Mouse (Mus musculus) neural tube, embryonic 12.5 days (tissue): Measurements from ENCODE around the gene Wdr81. TPM values are rescaled to one million over a fixed set of nuclear protein-coding genes. Genes with fewer than 3 reads are reported as not detected.

Experiments
- ATAC-seq: fragments of 200-750 bp; cut with Nextera tagmentation; 2 replicates; pipeline ENCODE4 v1.8.0; 2017; ENCODE audit warnings: low read depth, mild to moderate bottlenecking, moderate TSS enrichment, moderate library complexity; ENCODE audit not compliant: low FRiP score
- H3K27ac ChIP-seq: fragments of 300-500 bp; sonication (generic); 2 replicates; pipeline ENCODE4 v1.5.1; 2016
- H3K27me3 ChIP-seq: fragments of 300-500 bp; sonication (generic); replicated peaks from 2 replicates; pipeline ENCODE4 v1.6.1; 2016; ENCODE audit warnings: mild to moderate bottlenecking
- H3K36me3 ChIP-seq: fragments of 300-500 bp; sonication (generic); 2 replicates; pipeline ENCODE4 v1.6.1; 2016; ENCODE audit warnings: mild to moderate bottlenecking
- H3K4me1 ChIP-seq: fragments of 300-500 bp; sonication (generic); 2 replicates; pipeline ENCODE4 v1.6.1; 2016
- H3K4me2 ChIP-seq: fragments of 300-500 bp; sonication (generic); replicated peaks from 2 replicates; pipeline ENCODE4 v1.6.1; 2016; ENCODE audit warnings: mild to moderate bottlenecking
- H3K4me3 ChIP-seq: fragments of 300-500 bp; sonication (generic); 2 replicates; pipeline ENCODE4 v1.5.1; 2016
- H3K9ac ChIP-seq: fragments of 300-500 bp; sonication (generic); 2 replicates; pipeline ENCODE4 v1.6.1; 2016; ENCODE audit warnings: mild to moderate bottlenecking
- H3K9me3 ChIP-seq: fragments of 300-500 bp; sonication (generic); 2 replicates; pipeline ENCODE4 v1.6.1; 2016; ENCODE audit warnings: mild to moderate bottlenecking
- WGBS: fragments of 180-500 bp; shearing (Covaris S2); methylation state at CpG from one replicate; pipeline ENCODE4 v1.1.7; 2016; 5-methylcytosine and 5-hydroxymethylcytosine counted together
- polyA plus RNA-seq: library from polyadenylated mRNA; unstranded; fragments of >200 nt; fragmentation: Nextera tagmentation; extraction: Ambion mirVana; gene quantifications from 2 replicates; pipeline ENCODE4 v1.2.1, GENCODE M21; 2016

Wdr81 gene
- polyA plus RNA-seq: 8.2 and 9.0 TPM in 2 replicates

DNA sequence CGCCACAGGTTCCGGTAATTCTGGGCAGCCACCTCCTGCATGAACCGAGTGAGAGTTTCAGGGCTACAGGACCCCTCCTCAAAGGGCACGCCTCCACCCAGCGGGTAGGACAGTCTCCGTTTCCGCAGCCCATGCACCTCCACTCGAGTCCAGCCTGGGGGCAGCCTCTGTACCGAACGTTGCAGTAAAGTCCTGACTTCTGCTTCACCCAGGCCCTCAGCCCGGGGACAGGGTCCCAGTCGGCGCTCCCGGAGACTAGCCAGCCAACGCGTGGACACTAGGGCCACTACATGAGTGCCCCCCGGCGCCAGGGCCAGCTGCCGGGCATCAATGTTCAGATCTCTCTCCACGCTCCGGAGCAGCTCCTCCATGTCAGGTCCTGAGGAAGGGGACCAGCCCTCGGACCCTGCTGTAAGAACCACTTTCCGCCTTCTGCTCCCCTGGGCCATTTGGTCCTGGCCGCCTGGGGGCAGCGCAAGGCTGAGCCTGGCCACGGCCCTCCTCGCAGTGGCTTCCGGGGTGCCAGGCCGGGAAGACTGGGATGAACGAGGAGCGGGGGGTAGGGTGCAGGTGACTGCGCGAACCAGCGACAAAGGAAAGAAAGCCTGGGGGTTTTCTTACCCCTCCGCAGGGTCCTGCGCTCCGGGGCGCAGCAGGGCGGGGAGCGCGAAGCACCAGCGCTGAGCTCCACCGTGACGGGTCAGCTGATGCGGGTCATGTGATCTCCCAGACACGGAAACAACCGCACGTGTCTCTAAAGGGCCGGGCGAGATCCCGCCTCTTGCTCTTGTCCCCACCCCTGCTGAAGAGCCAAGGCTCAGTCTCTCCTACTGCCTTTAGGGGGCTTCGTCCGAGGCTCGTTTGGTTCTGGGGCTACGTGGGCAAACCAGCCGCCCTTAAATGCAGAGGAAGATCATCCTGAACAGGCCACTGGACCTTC lies at the start of gene Wdr81:
Gene Wdr81 (minus strand): TSS at position 727 of the 940 bp plus-strand sequence.
- Histone ChIP-seq H3K27ac (0 out of 2 replicates have a peak within 1 kb of the TSS, but pooled peaks have one; percentile 27), H3K4me1 (peaks cover 18% of the 10 kb centered on the region), H3K9me3 (no peaks in the 10 kb centered on the region), H3K27me3 (no peaks in the 10 kb centered on the region), H3K4me3 (peak within 1 kb of the TSS; percentile 63), H3K4me2 (peak within 1 kb of the TSS; percentile 99), H3K9ac (peak within 1 kb of the TSS; percentile 70), H3K36me3 (peaks cover 4% of the 10 kb centered on the region; the same call in 1 of the 2 replicates)
- peak; percentile 92 for ATAC-seq
- 2% methylated on average over 56 of the region's 56 CpGs for WGBS

DNA sequence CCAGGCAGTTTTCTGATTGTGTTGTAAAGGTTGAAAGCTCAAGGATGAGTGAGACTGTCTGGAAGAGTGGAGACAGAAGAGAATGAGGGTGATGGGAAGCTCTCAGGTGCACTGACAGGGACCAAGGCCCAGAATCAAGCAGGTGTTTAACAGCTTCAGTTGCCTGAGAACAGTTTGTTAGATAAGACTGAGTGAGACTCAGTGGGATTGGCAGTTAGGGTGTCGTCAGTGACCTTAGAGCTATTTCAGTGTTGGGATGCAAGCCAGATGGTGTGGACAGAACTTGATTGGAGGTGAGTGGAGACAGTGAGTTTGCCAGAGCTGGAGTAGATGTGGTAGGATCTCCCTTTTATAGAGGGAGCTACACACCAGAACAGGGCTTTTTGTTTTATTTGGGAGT lies 43.6 kb upstream of the Wdr81 start:
- Histone ChIP-seq H3K27ac (no peak overlapping the region), H3K4me1 (no peaks in the 10 kb centered on the region), H3K4me3 (no peak overlapping the region), H3K4me2 (no peak overlapping the region), H3K9me3 (no peaks in the 10 kb centered on the region), H3K36me3 (peaks cover 99% of the 10 kb centered on the region), H3K9ac (no peak overlapping the region), H3K27me3 (no peaks in the 10 kb centered on the region)
- no peak for ATAC-seq
- 91% methylated on average over 1 of the region's 1 CpGs for WGBS

DNA sequence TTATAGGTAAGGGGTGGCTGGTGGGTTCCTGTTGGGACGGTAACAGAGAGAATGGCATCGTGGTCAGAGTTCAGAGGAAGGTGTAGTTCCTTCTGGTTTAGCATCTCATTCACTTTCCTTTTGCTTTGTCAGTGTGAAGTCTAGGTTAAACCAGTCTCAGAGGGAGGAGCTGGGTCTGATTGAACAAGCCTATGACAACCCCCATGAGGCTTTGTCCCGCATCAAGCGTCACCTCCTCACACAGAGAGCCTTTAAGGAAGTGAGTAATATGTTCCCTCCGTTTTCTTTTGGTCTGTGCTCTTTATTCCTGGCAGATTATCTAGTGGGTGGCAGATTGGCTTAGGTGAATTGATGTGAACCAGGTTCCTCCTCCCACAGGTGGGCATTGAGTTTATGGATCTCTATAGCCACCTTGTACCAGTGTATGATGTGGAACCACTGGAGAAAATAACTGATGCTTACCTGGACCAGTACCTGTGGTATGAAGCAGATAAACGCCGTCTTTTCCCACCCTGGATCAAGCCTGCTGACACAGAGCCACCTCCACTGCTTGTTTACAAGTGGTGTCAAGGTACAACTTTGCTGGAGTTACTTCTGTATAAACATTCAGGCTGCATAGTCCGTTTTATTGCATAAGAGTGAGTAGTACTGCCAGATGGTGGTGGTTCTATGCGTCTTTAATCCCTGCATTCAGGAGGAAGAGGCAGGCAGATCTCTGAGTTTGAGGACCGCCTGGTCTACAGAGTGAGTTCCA lies 40.0 kb upstream of the Wdr81 start:
- H3K4me2 ChIP-seq: no peak overlapping the region
- 94% methylated on average over 10 of the region's 10 CpGs for WGBS
- H3K4me3 ChIP-seq: no peak overlapping the region
- H3K9me3 ChIP-seq: no peaks in the 10 kb centered on the region
- ATAC-seq: no peak
- H3K4me1 ChIP-seq: no peaks in the 10 kb centered on the region
- no peak overlapping the region for H3K9ac ChIP-seq
- peaks cover 99% of the 10 kb centered on the region for H3K36me3 ChIP-seq
- H3K27ac ChIP-seq: no peak overlapping the region
- H3K27me3 ChIP-seq: no peaks in the 10 kb centered on the region

DNA sequence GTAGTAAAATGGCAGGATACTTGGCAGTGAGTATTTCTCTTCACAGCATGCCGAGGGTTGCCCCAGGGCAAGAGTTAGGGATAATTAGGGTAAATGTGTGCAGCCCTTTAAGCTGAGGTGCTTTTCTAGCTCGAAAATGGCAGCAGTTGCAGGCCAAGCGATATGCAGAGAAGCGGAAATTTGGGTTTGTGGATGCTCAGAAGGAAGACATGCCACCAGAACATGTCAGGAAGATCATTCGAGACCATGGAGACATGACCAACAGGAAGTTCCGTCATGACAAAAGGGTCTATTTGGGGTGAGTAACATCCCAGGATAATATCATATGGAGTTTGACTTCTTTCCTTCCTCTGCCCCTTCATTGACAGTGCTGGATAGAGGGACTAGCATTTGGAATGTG lies 33.0 kb upstream of the Wdr81 start:
- peak overlapping the region; percentile 93 for H3K9ac ChIP-seq
- no peak for ATAC-seq
- peak overlapping the region; percentile 81 for H3K4me2 ChIP-seq
- peaks cover 9% of the 10 kb centered on the region for H3K4me1 ChIP-seq
- peaks cover 36% of the 10 kb centered on the region for H3K36me3 ChIP-seq
- WGBS: 47% methylated on average over 6 of the region's 6 CpGs
- H3K27ac ChIP-seq: no peak overlapping the region
- H3K27me3 ChIP-seq: no peaks in the 10 kb centered on the region
- peak overlapping the region; percentile 95 for H3K4me3 ChIP-seq
- H3K9me3 ChIP-seq: no peaks in the 10 kb centered on the region

DNA sequence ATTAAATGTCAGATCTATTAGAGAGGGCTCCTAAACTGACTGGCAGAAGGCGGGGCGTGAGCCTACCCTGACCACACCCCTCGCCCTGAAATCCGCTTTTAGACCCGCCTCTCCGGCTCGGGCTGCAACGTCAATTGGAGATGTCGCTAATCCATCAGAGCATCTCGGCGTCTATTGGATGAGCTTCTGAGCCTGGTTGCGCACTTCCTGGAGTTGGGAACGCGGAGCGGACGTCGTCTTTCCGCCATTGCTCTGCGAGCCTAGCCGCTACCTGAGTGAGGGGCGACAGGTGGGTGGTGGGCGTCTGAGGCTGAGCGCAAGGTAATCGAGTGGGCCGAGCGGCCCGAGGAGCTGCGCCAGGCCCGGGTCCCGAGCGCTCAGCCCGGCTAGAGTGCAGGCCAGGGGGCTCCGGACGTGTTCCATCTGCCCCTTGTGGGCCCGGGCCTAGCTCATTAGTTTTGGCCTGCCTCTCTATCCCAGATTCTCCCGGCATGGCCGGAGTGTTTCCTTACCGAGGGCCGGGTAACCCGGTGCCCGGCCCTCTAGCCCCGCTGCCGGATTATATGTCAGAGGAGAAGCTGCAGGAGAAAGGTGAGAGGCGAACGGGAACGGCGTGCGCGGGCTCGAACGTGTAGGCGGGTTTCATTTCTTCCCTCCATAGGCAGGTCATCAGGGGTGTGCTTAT lies 32.2 kb upstream of the Wdr81 start, which contains the start of gene Prpf8:
Gene Prpf8 (plus strand): TSS at position 216 of the 685 bp plus-strand sequence.
- ATAC-seq: peak; percentile 99
- H3K27ac ChIP-seq: peak within 1 kb of the TSS; percentile 47; the same call in 1 of the 2 replicates
- H3K9me3 ChIP-seq: no peaks in the 10 kb centered on the region
- WGBS: under 1% methylated on average over 52 of the region's 52 CpGs
- H3K4me2 ChIP-seq: peak within 1 kb of the TSS; percentile 81
- H3K4me3 ChIP-seq: peak within 1 kb of the TSS; percentile 95
- peak within 1 kb of the TSS; percentile 93 for H3K9ac ChIP-seq
- no peaks in the 10 kb centered on the region for H3K27me3 ChIP-seq
- peaks cover 9% of the 10 kb centered on the region for H3K4me1 ChIP-seq
- peaks cover 29% of the 10 kb centered on the region for H3K36me3 ChIP-seq

DNA sequence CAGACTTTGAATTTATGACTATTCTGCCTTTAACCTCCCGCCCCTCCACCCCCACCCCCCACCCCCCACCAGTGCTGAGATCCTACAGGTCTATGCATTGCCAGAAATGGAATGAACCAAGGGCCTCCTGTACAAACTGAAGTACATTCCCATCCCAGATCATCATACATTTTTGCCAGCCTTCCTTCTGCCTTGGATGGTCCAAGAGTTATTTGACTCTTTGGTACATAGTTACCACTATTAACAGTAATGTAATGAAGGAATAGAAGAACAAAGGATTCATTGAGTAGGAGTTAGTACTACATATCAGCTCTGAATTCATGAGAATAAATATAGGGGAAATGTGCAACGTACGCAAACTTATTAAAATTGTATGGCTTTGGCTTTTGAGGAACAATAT lies 31.7 kb upstream of the Wdr81 start:
- Histone ChIP-seq H3K27me3 (no peaks in the 10 kb centered on the region), H3K27ac (no peak overlapping the region), H3K9me3 (no peaks in the 10 kb centered on the region), H3K4me3 (no peak overlapping the region), H3K36me3 (peaks cover 23% of the 10 kb centered on the region), H3K4me2 (peak overlapping the region; percentile 41), H3K9ac (no peak overlapping the region), H3K4me1 (peaks cover 9% of the 10 kb centered on the region)
- 18% methylated on average over 3 of the region's 3 CpGs for WGBS
- peak; percentile 35; the same call in 1 of the 2 replicates for ATAC-seq

DNA sequence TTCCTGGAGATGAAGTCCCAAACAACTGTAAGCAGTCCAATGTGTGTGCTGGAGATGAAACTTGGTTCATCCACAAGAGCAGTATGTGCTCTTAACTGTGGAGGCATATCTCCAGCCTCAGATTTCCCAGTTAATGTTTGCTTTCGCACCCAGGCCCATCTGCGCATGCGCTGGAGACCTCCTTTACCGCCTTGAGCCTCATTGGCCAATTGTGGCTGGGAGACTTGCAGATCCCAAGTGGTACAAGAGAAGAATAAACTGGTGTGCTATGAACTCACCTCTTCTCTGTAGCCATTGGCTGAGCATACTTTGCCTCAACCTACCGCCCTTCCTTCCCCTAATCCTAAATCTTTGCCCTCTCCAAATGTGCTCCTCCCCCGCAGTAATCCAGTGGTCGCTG lies 18.9 kb upstream of the Wdr81 start:
- ATAC-seq: no peak

DNA sequence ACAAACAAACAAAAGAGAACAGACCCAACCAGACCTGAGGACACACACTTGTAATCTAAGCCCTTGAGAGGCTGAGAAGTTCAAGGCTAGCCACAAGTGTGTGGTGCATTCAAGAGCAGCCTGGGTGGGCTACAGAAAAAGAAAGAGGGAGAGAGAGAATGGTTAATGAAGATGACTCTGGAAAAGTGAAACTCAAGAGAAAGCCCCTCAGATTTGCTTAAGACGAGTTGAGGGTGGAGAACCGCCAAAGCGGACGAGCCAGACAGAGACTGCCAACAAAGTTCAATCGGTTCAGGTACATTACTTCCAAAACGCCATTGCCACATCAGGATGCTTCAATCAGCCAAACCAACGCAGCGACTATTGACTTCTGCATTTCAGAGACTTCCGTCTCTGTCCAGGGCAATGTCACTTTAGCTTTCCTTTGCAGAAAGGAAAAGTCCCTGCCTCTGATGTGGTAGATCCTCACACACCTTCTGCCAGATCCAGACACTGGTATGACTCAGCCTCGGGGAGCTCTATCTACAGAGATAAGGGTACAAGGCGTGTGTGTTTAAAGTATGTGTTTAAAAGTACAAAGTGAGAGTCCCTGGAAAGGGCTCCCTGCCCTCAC lies 18.1 kb upstream of the Wdr81 start:
- Histone ChIP-seq H3K4me1 (peaks cover 8% of the 10 kb centered on the region; the same call in 1 of the 2 replicates), H3K4me2 (no peak overlapping the region), H3K36me3 (no peaks in the 10 kb centered on the region), H3K9ac (no peak overlapping the region), H3K27me3 (no peaks in the 10 kb centered on the region), H3K27ac (no peak overlapping the region), H3K4me3 (no peak overlapping the region), H3K9me3 (no peaks in the 10 kb centered on the region)
- no peak for ATAC-seq
- WGBS: 88% methylated on average over 11 of the region's 11 CpGs

More for the DNA sequence above, 18.9 kb upstream of the Wdr81 start:
- Histone ChIP-seq H3K4me1 (no peaks in the 10 kb centered on the region), H3K9ac (no peak overlapping the region), H3K27me3 (no peaks in the 10 kb centered on the region), H3K36me3 (no peaks in the 10 kb centered on the region), H3K27ac (no peak overlapping the region), H3K4me2 (no peak overlapping the region), H3K4me3 (no peak overlapping the region), H3K9me3 (no peaks in the 10 kb centered on the region)
- 66% methylated on average over 7 of the region's 7 CpGs for WGBS

DNA sequence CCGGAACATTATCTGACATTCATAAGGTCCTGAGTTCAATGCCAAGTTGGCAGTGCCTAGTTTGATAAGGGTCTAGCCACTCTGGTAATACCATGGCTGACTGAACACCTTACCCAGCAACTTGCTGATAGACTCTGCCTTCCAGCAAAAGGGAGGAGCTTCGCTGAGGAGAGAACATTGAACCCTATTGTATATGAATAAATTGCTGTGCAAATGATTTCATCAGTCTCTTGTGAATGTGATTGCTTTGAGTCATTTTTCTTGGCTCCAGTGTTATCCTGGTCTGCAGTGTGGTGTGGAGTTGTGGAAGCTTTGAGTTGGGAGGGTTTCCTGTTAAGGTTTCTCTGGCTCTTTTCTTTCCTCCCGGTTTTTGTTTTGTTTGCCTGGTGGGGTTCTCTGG lies 16.2 kb upstream of the Wdr81 start:
- WGBS: 84% methylated on average over 3 of the region's 3 CpGs
- H3K4me3 ChIP-seq: no peak overlapping the region
- no peak overlapping the region for H3K4me2 ChIP-seq
- no peaks in the 10 kb centered on the region for H3K9me3 ChIP-seq
- no peaks in the 10 kb centered on the region for H3K27me3 ChIP-seq
- no peak overlapping the region for H3K27ac ChIP-seq
- no peak overlapping the region for H3K9ac ChIP-seq
- H3K4me1 ChIP-seq: peaks cover 11% of the 10 kb centered on the region; the same call in 1 of the 2 replicates
- no peak for ATAC-seq
- H3K36me3 ChIP-seq: peaks cover 3% of the 10 kb centered on the region

DNA sequence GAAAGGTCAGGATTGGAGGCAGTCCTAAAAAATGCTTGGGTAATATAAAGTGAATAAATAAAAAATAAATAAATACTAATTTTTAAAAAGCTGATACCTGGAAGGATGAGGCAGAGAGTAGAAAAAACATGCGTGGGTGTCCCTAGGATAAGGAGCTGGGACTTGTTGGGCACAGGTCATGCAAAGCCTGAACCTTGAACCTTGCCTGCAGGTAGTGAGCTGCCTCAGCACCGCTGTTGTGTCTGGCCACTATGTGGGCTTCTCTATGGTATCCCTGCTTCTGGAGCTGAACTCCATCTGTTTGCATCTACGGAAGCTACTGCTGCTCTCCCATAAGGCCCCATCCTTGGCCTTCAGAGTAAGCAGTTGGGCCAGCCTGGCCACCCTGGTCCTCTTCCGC lies 14.7 kb upstream of the Wdr81 start:
- no peaks in the 10 kb centered on the region for H3K27me3 ChIP-seq
- H3K27ac ChIP-seq: no peak overlapping the region
- H3K4me3 ChIP-seq: no peak overlapping the region
- no peak overlapping the region for H3K4me2 ChIP-seq
- peaks cover 16% of the 10 kb centered on the region for H3K36me3 ChIP-seq
- H3K9me3 ChIP-seq: no peaks in the 10 kb centered on the region
- ATAC-seq: no peak
- peaks cover 11% of the 10 kb centered on the region; the same call in 1 of the 2 replicates for H3K4me1 ChIP-seq
- 91% methylated on average over 4 of the region's 4 CpGs for WGBS
- H3K9ac ChIP-seq: no peak overlapping the region

DNA sequence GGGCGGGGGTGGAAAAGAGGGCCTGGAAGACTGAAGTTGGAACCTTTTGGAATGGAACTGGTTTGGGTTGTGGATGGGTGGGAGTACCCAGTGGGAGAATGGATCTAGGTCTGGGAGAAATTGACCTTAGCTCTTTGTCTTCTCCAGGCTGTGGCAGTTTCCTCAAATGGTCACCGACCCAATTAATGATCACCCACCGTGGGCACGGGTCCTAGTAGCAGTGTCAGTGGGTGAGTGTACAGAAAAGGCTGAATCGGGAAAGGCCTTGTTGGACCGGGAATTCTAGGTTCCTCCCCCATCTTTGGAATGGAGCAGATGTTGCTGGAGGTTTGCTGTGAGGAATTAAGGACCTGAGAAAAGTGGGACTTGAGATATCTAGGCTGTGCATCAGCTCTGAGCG lies 13.9 kb upstream of the Wdr81 start:
- Histone ChIP-seq H3K4me2 (peak overlapping the region; percentile 67), H3K4me1 (peaks cover 11% of the 10 kb centered on the region; the same call in 1 of the 2 replicates), H3K4me3 (peak overlapping the region; percentile 33), H3K9me3 (no peaks in the 10 kb centered on the region), H3K27ac (no peak overlapping the region), H3K36me3 (peaks cover 16% of the 10 kb centered on the region), H3K9ac (peak overlapping the region; percentile 55; the same call in 1 of the 2 replicates), H3K27me3 (no peaks in the 10 kb centered on the region)
- no peak for ATAC-seq
- WGBS: 75% methylated on average over 7 of the region's 7 CpGs
